Mouse (Mus musculus): ENCODE data around the gene Smug1.
A peak's percentile ranks its signal among the peaks of the same experiment; 100 is the strongest.

Gene Smug1

DNA sequence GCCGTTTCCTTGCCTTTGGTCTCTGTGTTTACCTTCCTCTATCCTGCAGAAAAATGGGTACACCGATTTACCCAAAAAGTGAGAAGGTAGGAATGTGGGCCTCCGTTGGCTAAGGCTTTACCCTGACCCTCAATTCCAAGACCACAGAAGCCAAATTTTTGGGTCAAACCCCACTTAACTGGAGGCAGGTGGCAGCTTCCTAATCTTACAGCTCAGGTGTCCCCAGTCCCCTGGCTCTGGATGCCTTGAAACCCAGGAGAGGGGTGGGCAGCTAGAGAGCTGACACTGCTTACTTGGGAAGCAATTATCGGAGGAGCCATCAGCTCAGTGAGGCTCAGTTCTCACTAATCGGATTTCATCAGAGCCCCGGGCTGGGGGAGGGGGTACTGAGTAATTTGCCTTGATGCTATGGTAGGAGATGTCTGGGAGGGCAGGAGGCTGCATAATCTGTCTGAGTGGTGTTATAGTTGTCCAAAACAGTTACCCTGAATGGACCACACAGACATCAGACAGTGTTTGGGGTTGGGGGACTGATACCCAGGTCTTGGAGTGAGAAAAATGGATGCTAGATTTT, at the start of gene Smug1:
TSS of gene Smug1 (minus strand) at position 51 of the 574 bp plus-strand sequence.
- no peak for DNase-seq

GRCm38 (mm10) chr15:103216052-103216451, 49.2 kb upstream of the Smug1 start:
- DNase-seq = no peak

DNA sequence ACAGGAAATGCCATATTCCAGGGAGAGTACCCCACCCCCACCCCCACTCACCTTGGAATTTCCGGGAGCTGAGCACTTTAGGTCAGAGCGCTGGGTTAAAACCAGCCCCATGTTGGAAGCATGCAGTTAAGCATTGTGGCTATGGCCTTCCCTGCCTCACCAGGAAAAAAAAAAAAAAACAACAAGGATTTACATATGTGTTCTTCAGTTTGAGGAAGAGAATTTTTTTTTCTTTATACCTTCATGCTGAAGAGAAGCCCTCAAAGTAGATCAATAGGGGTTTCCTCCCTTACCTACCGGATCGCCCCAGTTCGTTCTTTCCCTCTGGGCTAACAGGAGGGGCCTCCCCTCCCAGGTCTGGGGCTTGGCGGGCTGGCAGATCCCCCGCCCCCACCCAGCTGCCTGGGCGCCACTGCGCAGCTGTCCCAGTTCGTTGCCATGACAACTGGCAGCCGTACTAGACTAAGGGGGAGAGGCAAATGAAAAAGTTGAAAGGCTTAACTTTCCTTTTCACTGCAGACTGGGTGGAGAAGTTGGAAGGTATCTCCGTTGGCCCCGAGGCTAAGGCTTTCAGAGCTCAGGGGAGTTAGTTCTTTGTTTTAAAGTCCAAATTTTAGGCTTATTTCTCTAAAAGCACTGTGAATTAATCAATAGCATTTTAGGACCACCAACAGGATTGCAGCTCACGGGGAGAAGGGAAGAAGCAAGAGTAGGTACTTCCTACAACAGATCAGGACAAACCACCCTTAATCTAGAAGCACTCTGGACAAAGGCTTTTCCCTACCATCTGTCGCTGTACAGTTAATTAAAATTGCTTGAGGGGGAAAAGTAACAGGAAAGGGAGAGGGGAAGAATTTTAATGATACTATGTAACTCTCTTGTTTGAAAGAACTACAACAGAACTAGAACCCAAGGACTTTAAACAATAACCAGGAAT, 48.3 kb upstream of the Smug1 start:
- peak; percentile 82 to 87 for DNase-seq

DNA sequence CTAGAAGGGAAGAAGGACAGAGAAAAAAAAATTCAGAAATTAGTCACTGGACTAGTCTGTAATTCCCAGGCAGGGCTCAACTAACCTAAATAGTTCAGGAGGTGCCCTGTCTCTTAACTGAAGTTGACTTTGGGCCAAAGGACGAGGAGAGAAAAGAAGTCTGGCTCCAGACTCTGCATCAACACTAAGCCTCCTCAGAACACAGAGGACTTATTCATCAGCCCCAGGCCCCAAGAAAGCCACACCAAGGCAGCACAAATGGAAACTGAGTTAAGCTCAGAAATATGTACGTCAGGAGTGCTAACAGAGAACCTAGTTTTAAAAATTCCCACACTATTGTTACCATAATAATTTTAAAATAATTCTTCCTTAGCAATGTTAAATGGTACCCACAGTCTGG, 47.3 kb upstream of the Smug1 start:
- DNase-seq = no peak

DNA sequence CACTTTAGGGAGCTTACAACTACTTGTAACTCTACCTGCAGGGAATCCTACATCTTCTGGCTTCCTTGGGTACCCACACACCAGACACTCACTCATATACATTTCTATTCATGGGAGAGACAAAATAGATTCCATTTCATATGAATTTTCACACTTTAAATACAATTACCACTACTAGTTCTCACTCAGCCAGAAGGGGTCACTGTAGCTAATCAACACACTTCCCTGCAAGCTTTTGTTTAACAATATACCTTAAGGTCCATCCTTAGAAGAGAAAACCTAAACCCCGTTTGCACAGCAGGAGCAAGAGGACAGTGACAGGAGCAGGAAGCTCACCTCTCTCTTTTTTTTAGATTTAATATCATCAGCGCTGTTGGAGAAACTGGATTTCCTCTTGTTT, 38.3 kb upstream of the Smug1 start:
- no peak for DNase-seq

DNA sequence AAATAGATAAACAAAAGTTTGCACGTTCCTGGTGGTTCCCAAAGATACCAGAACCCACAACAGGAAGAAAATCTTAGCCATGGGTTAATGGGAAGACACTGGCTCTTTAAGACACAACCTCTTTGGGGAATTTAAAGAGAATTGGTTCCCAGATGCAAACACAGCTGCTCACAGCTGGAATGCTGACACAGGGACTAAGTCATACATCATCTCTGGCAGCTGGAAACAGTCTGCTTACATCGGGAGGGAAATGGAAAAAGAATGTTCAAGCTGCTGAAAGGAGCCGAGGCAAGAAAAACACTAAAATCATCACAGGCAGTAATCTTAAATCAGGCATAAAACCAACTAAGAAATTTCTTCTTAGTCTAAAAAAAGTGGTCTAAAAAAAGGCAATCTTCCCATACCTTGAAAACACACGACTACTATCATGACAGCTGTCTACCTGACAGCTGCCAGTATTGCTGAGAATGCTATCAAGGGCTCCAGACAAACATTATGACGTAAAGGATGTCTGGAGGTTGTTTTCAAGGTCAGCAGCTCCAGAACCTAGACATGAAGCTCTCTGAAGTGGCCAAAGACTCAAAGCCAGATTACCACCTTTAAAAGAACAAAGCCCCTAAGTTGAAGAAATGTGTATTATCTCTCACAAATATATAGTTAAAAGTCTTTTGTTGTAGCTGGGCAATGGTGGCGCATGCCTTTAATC, 35.3 kb upstream of the Smug1 start:
- DNase-seq = peak; percentile 39 to 46

- DNase-seq = no peak
Measured at GRCm38 (mm10) chr15:103197785-103198184, 30.9 kb upstream of the Smug1 start.

DNA sequence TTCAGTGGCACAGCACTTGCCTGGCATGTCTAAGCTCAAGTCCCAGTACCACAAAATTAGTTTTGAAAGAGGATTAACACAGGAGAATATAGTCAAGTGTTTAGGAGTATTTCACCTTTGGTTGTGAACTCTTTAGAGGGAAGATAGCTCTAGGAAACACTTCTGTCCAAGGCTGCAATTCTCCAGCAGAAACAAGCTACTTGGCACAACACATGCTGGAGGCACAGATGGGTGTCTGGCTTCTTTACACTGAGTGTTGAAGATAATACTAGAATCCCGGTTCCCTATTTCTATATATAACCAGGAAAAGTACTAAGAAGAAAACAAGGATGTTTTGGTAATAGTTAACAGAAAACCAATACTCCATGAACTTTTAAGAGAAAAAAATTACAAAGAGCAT, 29.9 kb upstream of the Smug1 start:
- DNase-seq = no peak

- peak; percentile 63 to 65 for DNase-seq
Measured at GRCm38 (mm10) chr15:103193606-103194005, 26.7 kb upstream of the Smug1 start.

DNA sequence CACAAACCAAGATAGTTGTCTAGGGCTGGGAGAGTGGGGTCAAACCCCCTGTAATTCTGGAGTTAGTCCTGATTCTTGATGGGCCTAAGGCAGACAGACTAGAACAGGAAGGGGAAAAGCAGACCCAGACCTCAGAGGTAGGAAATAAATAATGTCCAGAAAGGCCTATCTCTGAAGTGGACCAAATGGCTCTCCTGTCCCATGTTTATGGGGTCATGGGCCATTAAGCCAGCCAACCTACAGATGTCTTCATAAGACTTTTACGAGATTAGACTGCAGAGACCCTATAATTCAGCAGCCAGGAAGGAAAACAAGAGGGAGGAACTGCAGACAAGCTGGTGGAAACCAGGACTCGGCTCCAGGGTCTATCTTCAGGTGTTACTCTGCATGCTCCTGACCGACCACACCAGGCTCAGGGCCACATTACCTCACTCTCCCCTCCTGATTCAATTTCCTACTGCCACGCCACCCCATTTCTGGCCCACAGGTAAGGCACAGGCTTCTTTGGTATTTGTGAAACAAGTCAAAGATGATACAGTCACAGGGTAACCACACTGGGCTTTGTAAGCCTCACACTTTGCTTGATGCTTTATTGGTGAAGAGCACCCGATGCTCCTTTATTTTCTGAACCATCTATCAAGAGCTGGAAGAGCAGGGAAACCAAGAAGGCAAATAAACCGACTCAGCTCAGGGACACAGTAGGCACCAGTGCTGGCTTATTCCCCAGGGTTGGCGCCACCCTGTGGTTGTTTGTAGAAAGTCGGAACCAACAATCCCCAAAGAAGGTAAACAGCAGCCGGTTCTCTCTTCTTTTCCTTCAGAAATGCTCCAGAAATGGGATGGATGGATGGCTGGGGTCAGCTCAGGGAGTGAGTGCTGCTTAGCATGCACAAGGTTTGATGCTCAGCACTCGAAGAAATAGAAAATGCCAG, 23.9 kb upstream of the Smug1 start:
- DNase-seq = peak in 1 of 2 experiments; percentile 46

DNA sequence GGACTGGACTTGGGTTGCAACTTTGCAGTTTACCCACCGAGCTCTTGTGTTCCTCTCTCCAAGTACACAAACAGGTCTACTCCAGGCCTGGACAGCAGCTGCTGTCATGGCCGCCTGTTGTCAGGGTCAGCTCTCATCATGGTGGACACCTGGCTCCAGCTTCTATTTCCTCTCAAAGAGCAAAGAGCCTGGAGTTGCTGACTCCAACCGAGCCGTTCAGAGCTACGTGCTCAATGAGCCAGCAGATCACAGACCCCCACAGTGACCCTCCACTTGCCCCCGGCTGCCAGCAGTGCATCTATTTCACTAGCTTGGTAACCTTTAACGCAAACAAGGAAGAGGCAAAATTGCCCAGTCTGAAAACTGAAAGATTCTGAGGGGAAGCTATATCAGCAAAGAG, 23.2 kb upstream of the Smug1 start:
- no peak for DNase-seq

- DNase-seq = no peak
Measured at GRCm38 (mm10) chr15:103187803-103188202, 20.9 kb upstream of the Smug1 start.

- DNase-seq = peak in 1 of 2 experiments; percentile 65
Measured at GRCm38 (mm10) chr15:103185462-103186198, 18.7 kb upstream of the Smug1 start.

GRCm38 (mm10) chr15:103183651-103184610, 17.0 kb upstream of the Smug1 start:
- no peak for DNase-seq

- DNase-seq = peak in 1 of 2 experiments; percentile 59
Measured at GRCm38 (mm10) chr15:103183135-103183534, 16.2 kb upstream of the Smug1 start.

GRCm38 (mm10) chr15:103182166-103182790, 15.4 kb upstream of the Smug1 start:
- peak in 1 of 2 experiments; percentile 77 for DNase-seq

DNA sequence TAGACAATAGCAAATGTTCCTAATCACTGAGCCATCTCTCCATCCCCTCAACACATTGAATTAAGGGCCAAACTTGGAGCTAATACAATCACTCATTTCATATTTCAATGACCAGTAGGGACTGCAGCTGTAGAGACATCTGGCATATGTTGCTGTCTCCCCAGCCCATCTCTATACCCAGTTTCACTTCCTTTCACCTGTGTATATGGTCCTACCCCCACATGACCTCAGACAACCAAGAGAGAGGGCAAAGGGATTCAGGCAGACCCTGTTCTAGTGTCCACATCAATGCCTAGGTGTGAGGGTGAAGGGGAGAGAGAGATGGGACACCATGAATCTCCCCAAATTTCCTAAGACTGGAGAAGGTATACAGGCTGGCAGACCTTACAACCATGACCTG, 13.5 kb upstream of the Smug1 start:
- no peak for DNase-seq

DNA sequence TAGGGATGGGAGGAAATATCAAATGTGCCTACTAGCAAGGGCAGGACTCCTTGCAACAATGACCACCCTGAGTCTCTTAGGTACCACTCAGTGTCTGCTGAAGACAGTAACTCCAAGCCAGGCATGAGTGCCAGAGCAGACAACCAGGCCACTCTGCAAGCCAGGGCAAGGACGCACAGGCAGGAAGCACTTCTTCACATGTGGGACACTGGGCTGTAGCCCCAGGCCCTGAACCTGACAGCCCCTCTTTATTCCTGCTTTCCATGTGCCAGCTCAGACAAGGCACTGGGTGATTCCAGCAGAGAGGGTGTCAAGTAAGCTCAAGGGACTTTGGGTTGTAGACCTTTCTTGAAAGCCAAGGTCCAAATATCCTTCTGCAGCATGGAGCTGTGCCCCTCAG, 11.9 kb upstream of the Smug1 start:
- no peak for DNase-seq

DNA sequence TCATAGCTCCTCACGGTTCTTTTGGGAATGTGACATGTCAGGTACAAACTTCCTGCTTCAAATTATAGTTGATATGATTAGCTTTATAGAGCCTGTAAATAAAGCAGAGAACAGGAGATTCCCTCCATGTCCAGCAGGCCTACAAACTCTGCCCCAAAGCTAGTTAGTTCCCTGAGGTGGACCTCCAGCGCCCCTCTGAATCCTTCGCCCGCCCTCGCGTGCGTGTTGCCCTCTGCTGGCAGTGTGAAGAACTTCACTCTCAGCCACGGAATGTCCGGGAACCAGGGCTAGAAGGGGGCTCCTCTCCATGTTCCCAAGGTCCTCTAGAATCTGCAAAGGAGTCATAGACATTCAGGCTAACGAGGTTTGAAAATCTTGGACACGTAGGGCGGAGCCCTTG, 11.2 kb upstream of the Smug1 start:
- peak in 1 of 2 experiments; percentile 39 for DNase-seq

DNA sequence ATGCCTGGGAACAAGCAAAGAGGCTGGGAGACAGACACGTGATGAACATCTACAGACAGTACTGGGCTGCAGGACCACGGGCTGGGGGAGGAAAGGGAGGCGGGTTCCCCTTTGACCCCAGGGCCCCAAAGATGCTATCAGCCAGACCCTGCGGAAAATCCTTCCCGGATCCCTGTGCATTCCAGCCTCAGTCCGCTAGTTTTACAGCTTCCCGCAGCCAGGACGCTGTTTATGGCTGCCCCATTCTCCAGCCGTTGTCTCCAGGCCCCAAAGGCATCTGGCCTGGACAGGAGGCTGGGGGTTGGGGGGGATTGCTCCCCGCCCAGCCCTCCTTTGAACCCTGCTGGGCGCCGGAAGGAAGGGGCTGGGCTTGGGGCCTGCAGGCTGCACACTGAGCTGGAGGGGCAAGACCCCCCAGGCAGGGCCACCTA, 10.7 kb upstream of the Smug1 start:
- no peak for DNase-seq
